Mouse (Mus musculus) adrenal gland, adult 18-20 months (tissue): ENCODE data around the gene Rho. TPM values are rescaled to one million over a fixed set of nuclear protein-coding genes. Genes with fewer than 3 reads are reported as not detected.
A peak's percentile ranks its signal among the peaks of the same experiment; 100 is the strongest.

Experiments used
- DNase-seq, 2 experiments: peaks; one replicate each; pipeline ENCODE4 v3.0.0; 2021 to 2022; ENCODE audit warnings: low spot score in 2 of 2
- long read RNA-seq, 2 experiments: library from polyadenylated mRNA; stranded (forward); transcript quantifications; one replicate each; pipeline ENCODE4 v2.0.0; 2021
- total RNA-seq, 2 experiments: library from RNA; stranded (reverse); gene quantifications; 1 replicate in 1 of 2; 2 replicates in 1 of 2; pipeline ENCODE4 v1.2.3; 2021

Rho gene
- under 1 TPM; 0.26 to 0.40 TPM for total RNA-seq
- long read RNA-seq, experiment 1 = 0 reads
- long read RNA-seq, experiment 2, partial matches to known transcripts = 0 of 1 reads
- long read RNA-seq, experiment 2, other reads (novel, unspliced or antisense) = 0 of 1 reads

GRCm38 (mm10) chr6:115931639-115932038 is at the start of gene Rho:
Gene Rho (plus strand): TSS chr6:115931748.
- no peak for DNase-seq

- no peak for DNase-seq
Measured at GRCm38 (mm10) chr6:115884018-115884417, 47.5 kb upstream of the Rho start.

GRCm38 (mm10) chr6:115886894-115887293 is 44.7 kb upstream of the Rho start:
- DNase-seq = no peak

- no peak for DNase-seq
Measured at GRCm38 (mm10) chr6:115888296-115888695, 43.3 kb upstream of the Rho start.

- DNase-seq = no peak
Measured at GRCm38 (mm10) chr6:115890601-115891000, 40.9 kb upstream of the Rho start.

GRCm38 (mm10) chr6:115891061-115891460 is 40.5 kb upstream of the Rho start:
- DNase-seq = no peak

- DNase-seq = no peak
Measured at GRCm38 (mm10) chr6:115891497-115892061, 40.0 kb upstream of the Rho start.

- no peak for DNase-seq
Measured at GRCm38 (mm10) chr6:115892363-115892762, 39.2 kb upstream of the Rho start.

GRCm38 (mm10) chr6:115896346-115896745 is 35.2 kb upstream of the Rho start:
- DNase-seq = no peak

GRCm38 (mm10) chr6:115897117-115897516 is 34.4 kb upstream of the Rho start:
- DNase-seq = no peak

GRCm38 (mm10) chr6:115897926-115898520 is 33.5 kb upstream of the Rho start:
- DNase-seq = no peak

GRCm38 (mm10) chr6:115901062-115901461 is 30.5 kb upstream of the Rho start:
- peak; percentile 75 to 78 for DNase-seq

GRCm38 (mm10) chr6:115901489-115901931 is 30.0 kb upstream of the Rho start:
- peak in 1 of 2 experiments; percentile 38 for DNase-seq

- DNase-seq = no peak
Measured at GRCm38 (mm10) chr6:115902545-115902944, 29.0 kb upstream of the Rho start.

GRCm38 (mm10) chr6:115905568-115905967 is 26.0 kb upstream of the Rho start:
- DNase-seq = no peak

GRCm38 (mm10) chr6:115906455-115906854 is 25.1 kb upstream of the Rho start:
- DNase-seq = no peak

GRCm38 (mm10) chr6:115906871-115907270 is 24.7 kb upstream of the Rho start:
- DNase-seq = no peak

GRCm38 (mm10) chr6:115908421-115908982 is 23.0 kb upstream of the Rho start:
- DNase-seq = no peak

- no peak for DNase-seq
Measured at GRCm38 (mm10) chr6:115909052-115909451, 22.5 kb upstream of the Rho start.

- no peak for DNase-seq
Measured at GRCm38 (mm10) chr6:115909940-115910339, 21.6 kb upstream of the Rho start.

- no peak for DNase-seq
Measured at GRCm38 (mm10) chr6:115911763-115912162, 19.8 kb upstream of the Rho start.

- DNase-seq = no peak
Measured at GRCm38 (mm10) chr6:115913482-115913881, 18.1 kb upstream of the Rho start.
